Comparison of ENCODE assay signal across 7 mouse cellular contexts in the genomic region with DNA sequence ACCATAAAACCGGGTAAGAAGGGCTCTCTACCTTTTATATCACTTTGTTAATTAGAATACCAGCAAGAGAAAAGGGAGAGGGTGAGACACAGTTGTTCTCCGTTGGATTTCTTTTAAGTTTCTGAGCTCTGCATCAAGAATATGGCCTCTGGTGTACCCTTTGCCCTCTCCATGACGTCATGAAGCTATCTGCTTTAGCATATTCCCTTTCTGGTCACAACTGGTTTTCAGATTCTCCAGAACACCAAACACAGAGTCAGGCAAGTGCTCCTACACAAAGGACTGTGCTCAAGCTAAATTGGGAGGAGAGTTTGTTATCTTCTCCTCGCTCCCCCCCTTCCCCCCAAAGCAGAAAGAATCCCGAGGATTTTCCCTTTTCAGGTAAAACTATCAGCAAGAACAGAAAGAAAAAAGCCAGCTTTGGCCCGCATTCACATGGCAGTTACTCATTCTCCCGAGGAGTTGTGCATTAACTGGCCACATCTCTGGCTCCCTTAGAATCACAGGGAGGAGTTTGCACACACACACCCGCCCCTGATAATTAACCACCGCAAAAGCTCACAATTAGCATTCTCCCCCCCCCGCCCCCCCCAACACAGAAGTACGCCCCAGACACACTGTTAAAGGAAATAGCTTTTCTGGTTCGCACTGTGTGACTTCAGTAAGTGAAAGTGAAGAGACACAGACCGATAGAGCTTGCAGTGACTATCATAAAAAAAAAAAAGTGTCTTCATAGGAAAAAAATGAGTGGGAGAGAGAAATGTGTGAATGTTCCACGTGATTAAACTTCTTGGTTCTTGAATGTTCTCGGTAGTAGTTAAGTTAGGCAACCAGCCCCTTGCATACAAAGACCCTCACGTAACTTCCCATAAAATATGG. TPM values are rescaled to one million over a fixed set of nuclear protein-coding genes. Genes with fewer than 3 reads are reported as not detected.
A peak's percentile ranks its signal among the peaks of the same experiment; 100 is the strongest.
DNase-seq lines count a peak whose midpoint lies in the region; ATAC-seq and TF ChIP-seq lines count a peak whose summit lies in the region.

No protein-coding gene starts in this region.

- H3K4me2 ChIP-seq in hindbrain, postnatal 0 days (ENCODE audit: low read depth, low read length), result peak overlapping the region; percentile 96
- peak overlapping the region; percentile 43 for H3K4me2 ChIP-seq in liver, embryonic 14.5 days (ENCODE audit: low read depth)

- H3K27me3 ChIP-seq in hindbrain, postnatal 0 days (ENCODE audit: insufficient read depth, low read length), result no peaks in the 10 kb centered on the region
- H3K27me3 ChIP-seq in liver, embryonic 14.5 days (ENCODE audit: control insufficient read depth, insufficient read depth, low read length), result peaks cover 35% of the 10 kb centered on the region

- ATAC-seq in hindbrain, postnatal 0 days, result no peak
- ATAC-seq in liver, embryonic 14.5 days (ENCODE audit: insufficient read depth), result no peak

- H3K27ac ChIP-seq in brown adipose tissue, adult 24 weeks (replicated peaks; ENCODE audit: low read depth, low read length), result no peak overlapping the region
- peak overlapping the region; percentile 85; the same call in 1 of the 2 replicates for H3K27ac ChIP-seq in hindbrain, postnatal 0 days
- H3K27ac ChIP-seq in liver, embryonic 14.5 days, result no peak overlapping the region

- peak overlapping the region; percentile 67 for H3K9ac ChIP-seq in hindbrain, postnatal 0 days (replicated peaks; ENCODE audit: low read length)
- H3K9ac ChIP-seq in liver, embryonic 14.5 days (replicated peaks), result no peak overlapping the region

- no peak for TF ChIP-seq EP300 in liver, embryonic 14.5 days (IDR thresholded peaks at IDR 0.05; ENCODE audit: low read depth)

- DNase-seq in Muller cell, postnatal 12 days (ENCODE audit: inconsistent ontology term), result peak; percentile 27
- peak; percentile 29 for DNase-seq in hindbrain, postnatal 0 days (ENCODE audit: low spot score)
- DNase-seq in liver, embryonic 14.5 days (ENCODE audit: low read depth in 3 of 3, low spot score in 3 of 3), result no peak
- DNase-seq in thymus, postnatal 36 days, result no peak
- no peak for DNase-seq in MN1 (ENCODE audit: low spot score)
- DNase-seq in left cerebral cortex, adult 9 months (ENCODE audit: low spot score in 2 of 2), result no peak

- H3K4me1 ChIP-seq in brown adipose tissue, adult 24 weeks (ENCODE audit: control insufficient read depth, insufficient read depth, insufficient read length, low read length), result peaks cover 3% of the 10 kb centered on the region; the same call in 1 of the 2 replicates
- 0 out of 2 replicates have a peak, but pooled peaks cover 3% of the 10 kb centered on the region for H3K4me1 ChIP-seq in hindbrain, postnatal 0 days (ENCODE audit: insufficient read depth, low read length)
- H3K4me1 ChIP-seq in liver, embryonic 14.5 days (replicated peaks; ENCODE audit: control insufficient read depth in 2 of 2, insufficient read depth in 2 of 2, low read length in 1 of 2), result no peaks in the 10 kb centered on the region

- no peaks in the 10 kb centered on the region for H3K36me3 ChIP-seq in hindbrain, postnatal 0 days (ENCODE audit: insufficient read depth, low read length)
- H3K36me3 ChIP-seq in liver, embryonic 14.5 days (replicated peaks; ENCODE audit: control insufficient read depth, insufficient read depth, low read depth), result no peaks in the 10 kb centered on the region

- 3% methylated on average over 16 of the region's 16 CpGs for WGBS in hindbrain, postnatal 0 days
- WGBS in liver, embryonic 14.5 days (ENCODE audit: insufficient replicate concordance), result 5% methylated on average over 16 of the region's 16 CpGs

- H3K4me3 ChIP-seq in brown adipose tissue, adult 24 weeks (ENCODE audit: insufficient read depth, low read depth, low read length), result peak overlapping the region; percentile 24; the same call in 1 of the 2 replicates
- peak overlapping the region; percentile 78 for H3K4me3 ChIP-seq in hindbrain, postnatal 0 days (ENCODE audit: low read length)
- H3K4me3 ChIP-seq in liver, embryonic 14.5 days (ENCODE audit: insufficient read depth in 1 of 2, low read depth in 2 of 2, low read length in 2 of 2), result peak overlapping the region in 1 of 2 experiments; percentile 27; a peak in 1 of 4 replicates

- TF ChIP-seq CTCF in hindbrain, postnatal 0 days (IDR thresholded peaks at IDR 0.05; ENCODE audit: low read depth), result no peak
- no peak for TF ChIP-seq CTCF in liver, embryonic 14.5 days (IDR thresholded peaks at IDR 0.05; ENCODE audit: low read depth)

- H3K9me3 ChIP-seq in hindbrain, postnatal 0 days (ENCODE audit: low read length), result no peaks in the 10 kb centered on the region
- H3K9me3 ChIP-seq in liver, embryonic 14.5 days (ENCODE audit: control insufficient read depth, low read length), result no peaks in the 10 kb centered on the region

RNA-seq across cellular contexts. Expression of a gene that starts 1.8 kb away (rescaled TPM):
- polyA plus RNA-seq in brown adipose tissue, adult 24 weeks (2012; ENCODE audit: insufficient read depth, insufficient read length, missing spikeins), result not detected in 2 replicates
- total RNA-seq in hindbrain, postnatal 0 days (2014; rRNA removed), result 13.8 and 14.3 TPM in 2 replicates
- 15.5 TPM in 2 replicates for polyA plus RNA-seq in hindbrain, postnatal 0 days (2015; fragmentation: Nextera tagmentation; extraction: Ambion mirVana)
- polyA plus RNA-seq in liver, embryonic 14.5 days (2012; rRNA removed), result 0.01 and 0.04 TPM in 2 replicates
- polyA plus RNA-seq in liver, embryonic 14.5 days (2014; fragmentation: Nextera tagmentation; extraction: Ambion mirVana), result 0.01 and 0.04 TPM in 2 replicates

Comparison
In these comparisons a context has a peak if more than half of its experiments do, and no peak if none do; other contexts are left out.
1. DNase-seq: peak in Muller cell, postnatal 12 days (single experiment) and hindbrain, postnatal 0 days (single experiment); none in liver, embryonic 14.5 days (0 of 3), thymus, postnatal 36 days (0 of 2), MN1 (single experiment) and left cerebral cortex, adult 9 months (0 of 2).
2. RNA of a gene that starts 1.8 kb away (polyA plus RNA-seq): 15.5 TPM in hindbrain, postnatal 0 days; not detected in brown adipose tissue, adult 24 weeks and 0.01 to 0.04 TPM in liver, embryonic 14.5 days; every median in the first group is over 10 times any median in the second.